ENCODE assay signal across 8 mouse cellular contexts in the genomic region with DNA sequence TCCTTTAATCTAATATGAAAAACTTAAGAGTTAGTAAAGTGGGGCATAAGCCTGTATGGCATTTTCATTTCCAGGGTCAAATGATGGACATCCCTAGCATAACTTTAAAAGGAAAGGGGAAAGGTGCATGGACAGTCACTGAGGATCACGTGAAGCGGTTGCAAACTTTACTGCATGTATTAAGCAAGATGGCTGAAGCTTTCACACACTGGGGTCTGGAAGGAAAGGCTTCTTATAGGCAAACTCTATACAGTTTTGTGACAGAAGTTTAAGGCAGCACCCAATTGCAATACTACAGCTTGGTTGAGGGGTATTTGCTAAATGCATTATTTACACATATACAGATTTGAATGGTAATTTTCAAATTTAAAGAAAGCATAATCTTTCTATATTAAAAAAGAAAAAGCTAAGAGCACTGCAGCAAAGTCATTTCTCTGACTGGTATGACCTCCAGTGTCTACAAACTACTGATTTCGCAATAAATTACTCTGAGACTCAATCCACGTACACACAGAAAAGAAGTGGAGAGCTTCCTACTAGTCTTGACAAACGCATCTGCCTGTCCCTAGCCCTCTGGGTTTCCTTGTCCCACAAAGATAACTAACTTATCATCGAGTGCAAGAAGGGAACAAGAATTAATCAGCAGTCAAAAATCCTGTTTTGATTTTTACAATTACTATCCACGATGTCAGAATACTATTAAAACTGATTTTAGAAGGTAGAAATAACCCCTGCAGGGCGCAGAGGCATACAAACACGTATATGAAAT. TPM values are rescaled to one million over a fixed set of nuclear protein-coding genes. Genes with fewer than 3 reads are reported as not detected.
A peak's percentile ranks its signal among the peaks of the same experiment; 100 is the strongest.
DNase-seq lines count a peak whose midpoint lies in the region; ATAC-seq and TF ChIP-seq lines count a peak whose summit lies in the region.

No protein-coding gene starts in this region.

- no peaks in the 10 kb centered on the region for H3K9me3 ChIP-seq in lung, embryonic 14.5 days (ENCODE audit: low read depth, low read length)
- H3K9me3 ChIP-seq in embryonic facial prominence, embryonic 13.5 days = no peaks in the 10 kb centered on the region
- no peaks in the 10 kb centered on the region for H3K9me3 ChIP-seq in midbrain, embryonic 16.5 days (replicated peaks; ENCODE audit: control insufficient read depth, low read length, poor library complexity, severe bottlenecking)

- H3K27ac ChIP-seq in lung, embryonic 14.5 days (ENCODE audit: low read depth) = peak overlapping the region; percentile 97
- H3K27ac ChIP-seq in embryonic facial prominence, embryonic 13.5 days = peak overlapping the region; percentile 89; the same call in 1 of the 2 replicates
- no peak overlapping the region for H3K27ac ChIP-seq in midbrain, embryonic 16.5 days (ENCODE audit: low read length)

- no peak for TF ChIP-seq CTCF in lung, embryonic 14.5 days (IDR thresholded peaks at IDR 0.05; ENCODE audit: low read depth)

- H3K36me3 ChIP-seq in lung, embryonic 14.5 days (ENCODE audit: insufficient read depth) = no peaks in the 10 kb centered on the region
- H3K36me3 ChIP-seq in embryonic facial prominence, embryonic 13.5 days = no peaks in the 10 kb centered on the region
- H3K36me3 ChIP-seq in midbrain, embryonic 16.5 days (ENCODE audit: control insufficient read depth, insufficient read depth, low read length) = no peaks in the 10 kb centered on the region

- H3K4me2 ChIP-seq in lung, embryonic 14.5 days = peak overlapping the region; percentile 68
- peak overlapping the region; percentile 68 for H3K4me2 ChIP-seq in embryonic facial prominence, embryonic 13.5 days
- H3K4me2 ChIP-seq in midbrain, embryonic 16.5 days (ENCODE audit: low read length) = peak overlapping the region; percentile 59

- WGBS in lung, embryonic 14.5 days = 8% methylated on average over 9 of the region's 9 CpGs
- WGBS in embryonic facial prominence, embryonic 13.5 days = 19% methylated on average over 9 of the region's 9 CpGs
- 18% methylated on average over 9 of the region's 9 CpGs for WGBS in midbrain, embryonic 16.5 days

- H3K27me3 ChIP-seq in lung, embryonic 14.5 days (ENCODE audit: insufficient read depth, low read length) = no peaks in the 10 kb centered on the region
- H3K27me3 ChIP-seq in embryonic facial prominence, embryonic 13.5 days = no peaks in the 10 kb centered on the region
- H3K27me3 ChIP-seq in midbrain, embryonic 16.5 days (ENCODE audit: control insufficient read depth, insufficient read depth, low read depth, low read length) = no peaks in the 10 kb centered on the region

- peaks cover 14% of the 10 kb centered on the region for H3K4me1 ChIP-seq in lung, embryonic 14.5 days (ENCODE audit: insufficient read depth)
- peaks cover 20% of the 10 kb centered on the region for H3K4me1 ChIP-seq in embryonic facial prominence, embryonic 13.5 days
- H3K4me1 ChIP-seq in midbrain, embryonic 16.5 days (ENCODE audit: control insufficient read depth, insufficient read depth, low read length) = peaks cover 14% of the 10 kb centered on the region

- peak overlapping the region; percentile 84 for H3K9ac ChIP-seq in lung, embryonic 14.5 days
- peak overlapping the region; percentile 85 for H3K9ac ChIP-seq in embryonic facial prominence, embryonic 13.5 days
- no peak overlapping the region for H3K9ac ChIP-seq in midbrain, embryonic 16.5 days (ENCODE audit: low read depth, low read length)

- peak overlapping the region; percentile 64 for H3K4me3 ChIP-seq in lung, embryonic 14.5 days (ENCODE audit: low read depth, low read length)
- H3K4me3 ChIP-seq in embryonic facial prominence, embryonic 13.5 days = peak overlapping the region; percentile 80
- peak overlapping the region; percentile 81 for H3K4me3 ChIP-seq in midbrain, embryonic 16.5 days (ENCODE audit: low read depth, low read length)

- peak; percentile 58 for DNase-seq in lung, embryonic 14.5 days
- no peak for DNase-seq in lung, postnatal 14 days
- DNase-seq in induced T-regulatory cell, adult 2 months (ENCODE audit: low read depth) = peak; percentile 12
- DNase-seq in thymus, adult 18-20 months = no peak
- no peak for DNase-seq in ovary, postnatal 10 days (ENCODE audit: low spot score)
- DNase-seq in left cerebral cortex, adult 9 months (ENCODE audit: low spot score in 2 of 2) = no peak

- no peak for ATAC-seq in lung, embryonic 14.5 days (ENCODE audit: insufficient read depth)
- no peak for ATAC-seq in embryonic facial prominence, embryonic 13.5 days (ENCODE audit: insufficient number of reproducible peaks, insufficient read depth, low FRiP score, low TSS enrichment, low read depth)
- no peak for ATAC-seq in midbrain, embryonic 16.5 days

RNA-seq across cellular contexts. Expression of a gene that starts 1.6 kb away (rescaled TPM):
- polyA plus RNA-seq in lung, embryonic 14.5 days (2014; fragmentation: Nextera tagmentation; extraction: Ambion mirVana) = 83.6 and 86.6 TPM in 2 replicates
- polyA plus RNA-seq in embryonic facial prominence, embryonic 13.5 days (2015; fragmentation: Nextera tagmentation; extraction: Ambion mirVana) = 73.2 and 79.4 TPM in 2 replicates
- polyA plus RNA-seq in midbrain, embryonic 16.5 days (2015; fragmentation: Nextera tagmentation; extraction: Ambion mirVana) = 66.4 and 71.9 TPM in 2 replicates

Comparison
In these comparisons a context has a peak if more than half of its experiments do, and no peak if none do; other contexts are left out.
1. DNase-seq: peak in lung, embryonic 14.5 days (single experiment) and induced T-regulatory cell, adult 2 months (single experiment); none in lung, postnatal 14 days (single experiment), thymus, adult 18-20 months (0 of 2), ovary, postnatal 10 days (single experiment) and left cerebral cortex, adult 9 months (0 of 2).
2. Peak in every context shown above with its lines, with median percentiles within 50 percentile points of each other: H3K4me2 ChIP-seq and H3K4me3 ChIP-seq.